Mouse (Mus musculus) hematopoietic stem cell, adult 5-6 weeks (primary cell): ENCODE data around the gene Phgr1. TPM values are rescaled to one million over a fixed set of nuclear protein-coding genes. Genes with fewer than 3 reads are reported as not detected.
A peak's percentile ranks its signal among the peaks of the same experiment; 100 is the strongest.

Source experiments
- ATAC-seq, 2 experiments: fragments of 125-278 bp in 1 of 2; replicated peaks in 1 of 2; 2 replicates each; pipeline ENCODE4 v1.8.0; 2016 to 2017; ENCODE audit warnings: inconsistent platforms in 2 of 2, mild to moderate bottlenecking in 2 of 2, moderate number of reproducible peaks in 2 of 2, low read depth in 1 of 2, moderate TSS enrichment in 1 of 2; ENCODE audit not compliant: low FRiP score in 2 of 2, poor library complexity in 2 of 2, severe bottlenecking in 2 of 2, insufficient read depth in 1 of 2, low TSS enrichment in 1 of 2
- total RNA-seq: library from RNA; stranded (forward); fragments of 172-1452, 232-1000 nt; gene quantifications from 2 replicates; pipeline ENCODE4 v1.2.3, GENCODE M21; 2017

The Phgr1 gene
- not detected in 2 replicates for total RNA-seq

- ATAC-seq = no peak
Measured at GRCm38 (mm10) chr2:118772158-118772874, at the start of gene Phgr1. Gene Phgr1 (plus strand): TSS chr2:118772769.

GRCm38 (mm10) chr2:118723693-118724486 lies 48.7 kb upstream of the Phgr1 start:
- no peak for ATAC-seq

GRCm38 (mm10) chr2:118725511-118725910 lies 47.1 kb upstream of the Phgr1 start:
- no peak for ATAC-seq

GRCm38 (mm10) chr2:118726873-118727272 lies 45.7 kb upstream of the Phgr1 start:
- no peak for ATAC-seq

GRCm38 (mm10) chr2:118727911-118728310 lies 44.7 kb upstream of the Phgr1 start:
- ATAC-seq = no peak

GRCm38 (mm10) chr2:118728337-118728736 lies 44.2 kb upstream of the Phgr1 start, which contains the start of gene Plcb2:
Gene Plcb2 (minus strand): TSS chr2:118728438.
- peak; percentile 51 to 68 for ATAC-seq

- peak; percentile 39 to 57 for ATAC-seq
Measured at GRCm38 (mm10) chr2:118729194-118729593, 43.4 kb upstream of the Phgr1 start.

GRCm38 (mm10) chr2:118729816-118730621 lies 42.5 kb upstream of the Phgr1 start:
- ATAC-seq = no peak

GRCm38 (mm10) chr2:118730622-118730915 lies 42.0 kb upstream of the Phgr1 start:
- peak; percentile 20 to 59; a peak in 3 of 4 replicates for ATAC-seq

GRCm38 (mm10) chr2:118731981-118732380 lies 40.6 kb upstream of the Phgr1 start:
- no peak for ATAC-seq

GRCm38 (mm10) chr2:118733341-118733740 lies 39.2 kb upstream of the Phgr1 start:
- no peak for ATAC-seq

GRCm38 (mm10) chr2:118740341-118740740 lies 32.2 kb upstream of the Phgr1 start:
- no peak for ATAC-seq

GRCm38 (mm10) chr2:118741183-118741582 lies 31.4 kb upstream of the Phgr1 start:
- no peak for ATAC-seq

GRCm38 (mm10) chr2:118743261-118743943 lies 29.2 kb upstream of the Phgr1 start:
- ATAC-seq = peak; percentile 62 to 63; a peak in 3 of 4 replicates

GRCm38 (mm10) chr2:118744621-118745020 lies 27.9 kb upstream of the Phgr1 start:
- ATAC-seq = no peak

GRCm38 (mm10) chr2:118745232-118745884 lies 27.2 kb upstream of the Phgr1 start, which contains the start of gene Inafm2:
Gene Inafm2 (plus strand): TSS chr2:118745758.
- peak; percentile 61 to 70 for ATAC-seq
